In the genomic region with DNA sequence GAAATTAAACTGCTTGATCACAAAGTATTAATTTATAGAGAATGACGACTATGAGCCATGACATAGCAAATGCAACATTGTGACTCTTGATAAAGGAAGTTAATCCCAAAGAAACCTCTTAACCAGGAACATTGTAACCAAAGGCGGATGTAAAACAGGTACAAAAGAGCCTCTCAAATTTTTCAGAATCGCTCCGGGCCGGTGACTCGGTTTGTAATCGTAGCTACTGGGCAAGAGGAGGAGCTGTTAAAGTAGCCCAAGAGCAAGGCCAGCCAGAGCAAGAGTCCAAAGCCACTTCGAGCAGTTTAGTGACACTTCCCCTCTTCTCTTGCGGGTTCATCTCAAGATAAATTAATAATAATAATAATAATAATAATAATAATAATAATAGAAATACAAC, we compare ENCODE assay signal across 8 mouse cellular contexts. TPM values are rescaled to one million over a fixed set of nuclear protein-coding genes. Genes with fewer than 3 reads are reported as not detected.
DNase-seq lines count a peak whose midpoint lies in the region; ATAC-seq and TF ChIP-seq lines count a peak whose summit lies in the region.

No protein-coding gene starts in this region.

- H3K4me1 ChIP-seq in embryonic facial prominence, embryonic 12.5 days, result peaks cover 16% of the 10 kb centered on the region; the same call in 1 of the 2 replicates
- H3K4me1 ChIP-seq in intestine, postnatal 0 days (replicated peaks; ENCODE audit: control insufficient read depth, insufficient read depth, low read length), result 0 out of 2 replicates have a peak, but pooled peaks cover 2% of the 10 kb centered on the region

- peak overlapping the region; percentile 64 for H3K4me2 ChIP-seq in embryonic facial prominence, embryonic 12.5 days (replicated peaks)
- H3K4me2 ChIP-seq in intestine, postnatal 0 days (replicated peaks; ENCODE audit: low read depth), result peak overlapping the region; percentile 71

- no peaks in the 10 kb centered on the region for H3K9me3 ChIP-seq in embryonic facial prominence, embryonic 12.5 days
- H3K9me3 ChIP-seq in intestine, postnatal 0 days (ENCODE audit: control insufficient read depth), result no peaks in the 10 kb centered on the region

- no peak overlapping the region for H3K27ac ChIP-seq in embryonic facial prominence, embryonic 12.5 days
- H3K27ac ChIP-seq in intestine, postnatal 0 days (ENCODE audit: low read depth, low read length), result no peak overlapping the region

- H3K27me3 ChIP-seq in embryonic facial prominence, embryonic 12.5 days, result no peaks in the 10 kb centered on the region
- no peaks in the 10 kb centered on the region for H3K27me3 ChIP-seq in intestine, postnatal 0 days (replicated peaks; ENCODE audit: control insufficient read depth, insufficient read depth, low read length)

- H3K9ac ChIP-seq in embryonic facial prominence, embryonic 12.5 days, result peak overlapping the region; percentile 45; the same call in 1 of the 2 replicates
- H3K9ac ChIP-seq in intestine, postnatal 0 days (ENCODE audit: low read depth, low read length), result no peak overlapping the region

- peak; percentile 20 to 24 for DNase-seq in spleen, postnatal 10 days (ENCODE audit: low spot score in 2 of 2)
- no peak for DNase-seq in spleen, adult 12 weeks (ENCODE audit: low spot score)
- peak; percentile 7 for DNase-seq in lung, postnatal 10 days
- no peak for DNase-seq in right cerebral cortex, postnatal 36 days (ENCODE audit: low spot score in 2 of 2)
- DNase-seq in spleen, postnatal 14 days (ENCODE audit: low spot score in 2 of 2), result no peak
- no peak for DNase-seq in frontal cortex, adult 2 months (ENCODE audit: extremely low spot score in 1 of 2, low spot score in 1 of 2)

- H3K36me3 ChIP-seq in embryonic facial prominence, embryonic 12.5 days, result no peaks in the 10 kb centered on the region
- no peaks in the 10 kb centered on the region for H3K36me3 ChIP-seq in intestine, postnatal 0 days (ENCODE audit: control insufficient read depth, insufficient read depth)

- H3K4me3 ChIP-seq in embryonic facial prominence, embryonic 12.5 days, result peak overlapping the region; percentile 93
- peak overlapping the region; percentile 96 for H3K4me3 ChIP-seq in intestine, postnatal 0 days (ENCODE audit: low read depth, low read length)

- TF ChIP-seq CTCF in intestine, postnatal 0 days (IDR thresholded peaks at IDR 0.05; ENCODE audit: low read depth), result no peak

- ATAC-seq in embryonic facial prominence, embryonic 12.5 days (ENCODE audit: insufficient number of reproducible peaks, insufficient read depth, low FRiP score, low TSS enrichment), result no peak
- ATAC-seq in intestine, postnatal 0 days, result no peak

- 3% methylated on average over 9 of the region's 9 CpGs for WGBS in embryonic facial prominence, embryonic 12.5 days
- 9% methylated on average over 9 of the region's 9 CpGs for WGBS in intestine, postnatal 0 days

RNA-seq across cellular contexts. Expression of a gene that starts 0.8 kb away (rescaled TPM):
- 45.7 and 47.9 TPM in 2 replicates for polyA plus RNA-seq in embryonic facial prominence, embryonic 12.5 days (2016; fragmentation: Nextera tagmentation; extraction: Ambion mirVana)
- 18.1 and 19.3 TPM in 2 replicates for polyA plus RNA-seq in intestine, postnatal 0 days (2015; fragmentation: Nextera tagmentation; extraction: Ambion mirVana)
- polyA plus RNA-seq in frontal cortex, adult 2 months (2012; rRNA removed), result 35.9 and 40.6 TPM in 2 replicates

Comparison
In these comparisons a context has a peak if more than half of its experiments do, and no peak if none do; other contexts are left out.
1. DNase-seq: peak in spleen, postnatal 10 days (2 of 2) and lung, postnatal 10 days (single experiment); none in spleen, adult 12 weeks (single experiment), right cerebral cortex, postnatal 36 days (0 of 2), spleen, postnatal 14 days (0 of 2) and frontal cortex, adult 2 months (0 of 2).